ENCODE assay signal across 9 mouse cellular contexts in the genomic region with DNA sequence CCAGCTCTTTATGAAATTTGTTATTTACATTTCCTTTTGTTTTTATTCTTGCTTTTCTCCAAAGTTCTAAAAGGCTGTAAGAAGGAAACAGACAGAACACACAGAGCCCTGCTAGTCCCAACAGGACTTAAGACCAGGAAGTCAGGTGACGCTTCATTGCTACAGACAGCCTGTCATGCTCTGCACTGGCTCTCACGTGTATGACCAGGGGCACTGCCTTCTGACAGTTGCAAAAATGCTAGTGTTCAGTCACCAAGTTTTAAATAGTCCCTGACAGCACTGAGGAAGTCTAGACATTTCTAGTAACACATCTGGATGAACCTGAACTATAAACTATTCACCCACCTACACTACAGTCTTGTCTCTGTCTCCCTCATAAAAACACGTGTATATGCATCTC. TPM values are rescaled to one million over a fixed set of nuclear protein-coding genes. Genes with fewer than 3 reads are reported as not detected.
A peak's percentile ranks its signal among the peaks of the same experiment; 100 is the strongest.
DNase-seq lines count a peak whose midpoint lies in the region; ATAC-seq and TF ChIP-seq lines count a peak whose summit lies in the region.
"Had no signal": no experiment of that assay in that cellular context is flagged by ENCODE, and none has a peak within 500 bp of the region (broad histone marks: within the 10 kb centered on the region; RNA-seq: fewer than 3 reads in every experiment).

No protein-coding gene starts in this region.

- H3K4me3 ChIP-seq in bone marrow macrophage, adult 2 months (ENCODE audit: insufficient read depth, low read length): peak overlapping the region; percentile 52; the same call in 1 of the 2 replicates
- H3K4me3 ChIP-seq in macrophage (ENCODE audit: inconsistent target): no peak overlapping the region
- H3K4me3 ChIP-seq: forebrain, embryonic 15.5 days; lung, embryonic 15.5 days had no signal

- DNase-seq in layer of hippocampus, adult 9-11 months: peak; percentile 64
- no peak for DNase-seq in layer of hippocampus, adult 9-10 months (ENCODE audit: low spot score)
- DNase-seq in right cerebral cortex, postnatal 10 days (ENCODE audit: low spot score in 2 of 2): no peak
- DNase-seq in left cerebral cortex, postnatal 10 days (ENCODE audit: extremely low spot score in 1 of 2, low spot score in 2 of 2): no peak

- peak; percentile 50 for ATAC-seq in CD4-positive, CD25-positive, alpha-beta regulatory T cell, adult 4 months

- TF ChIP-seq POLR2A in bone marrow macrophage, adult 2 months (IDR thresholded peaks at IDR 0.05; ENCODE audit: borderline replicate concordance, low read depth, low read length): no peak

- TF ChIP-seq CTCF in bone marrow macrophage, adult 2 months (IDR thresholded peaks at IDR 0.05; ENCODE audit: low read depth, low read length): no peak

- intact Hi-C loops in left cerebral cortex, postnatal 10 days (cut with DNase I): loop anchor here (5.0 kb wide), 1 partner anchor 128 kb away; no protein-coding TSS in a partner anchor

- WGBS in macrophage (ENCODE audit: missing documents): 13% methylated on average over 2 of the region's 3 CpGs

- peak overlapping the region; percentile 76 for H3K27ac ChIP-seq in bone marrow macrophage, adult 2 months (ENCODE audit: insufficient read depth, low read depth, low read length)
- peak overlapping the region; percentile 92 for H3K27ac ChIP-seq in macrophage
- H3K27ac ChIP-seq: forebrain, embryonic 15.5 days; lung, embryonic 15.5 days had no signal

- peaks cover 76% of the 10 kb centered on the region for H3K4me1 ChIP-seq in bone marrow macrophage, adult 2 months (ENCODE audit: control insufficient read depth, insufficient read depth, low read length)

- peaks cover 6% of the 10 kb centered on the region; the same call in 1 of the 2 replicates for H3K36me3 ChIP-seq in macrophage (ENCODE audit: inconsistent target)
- H3K36me3 ChIP-seq: forebrain, embryonic 15.5 days; lung, embryonic 15.5 days had no signal

- peaks cover 99% of the 10 kb centered on the region for H3K79me2 ChIP-seq in macrophage (ENCODE audit: inconsistent target)

RNA-seq across cellular contexts. Expression of gene Slc23a2, which starts 34.2 kb away (rescaled TPM):
- polyA plus RNA-seq in CD4-positive, CD25-positive, alpha-beta regulatory T cell, adult 4 months (2017; shearing (Covaris generic)): 10 to 100 TPM; 14.0 to 16.4 TPM
- 47.7 and 53.5 TPM in 2 replicates for polyA plus RNA-seq in bone marrow macrophage, adult 2 months (2012; ENCODE audit: insufficient read depth, insufficient read length, missing spikeins)
- total RNA-seq in macrophage (2018; cell fraction: chromatin; rRNA removed): 100 to 1,000 TPM; 118 to 357 (median 244) TPM
- total RNA-seq in macrophage (2018; cell fraction: cytosol; rRNA removed): 100 to 1,000 TPM in 7 of 26 experiments, 10 to 100 TPM in 19; 71.9 to 117 (median 91.5) TPM
- total RNA-seq in macrophage (2018; cell fraction: nucleus; rRNA removed): 100 to 1,000 TPM; 142 to 294 (median 219) TPM
- 42.4 to 55.7 TPM (median 53.2 TPM) in 3 replicates for polyA plus RNA-seq in macrophage (2018)
- total RNA-seq in left cerebral cortex, postnatal 10 days (2021): 10 to 100 TPM; 99.1 to 99.3 TPM
